Mouse (Mus musculus) large intestine, adult 2 months (tissue): ENCODE data around the gene Sec24b. TPM values are rescaled to one million over a fixed set of nuclear protein-coding genes. Genes with fewer than 3 reads are reported as not detected.

Experiments
- DNase-seq: peaks from one replicate; pipeline ENCODE4 v3.0.0-alpha.2; 2012; ENCODE audit warnings: low read depth, low spot score
- WGBS: fragments of 180-500 bp; shearing (Covaris S2); methylation state at CpG from one replicate; pipeline ENCODE4 v1.1.7; 2018; 5-methylcytosine and 5-hydroxymethylcytosine counted together
- polyA plus RNA-seq: library from polyadenylated mRNA; depleted of rRNA; stranded (reverse); fragments of >200 nt; gene quantifications from 2 replicates; pipeline ENCODE4 v1.2.3, GENCODE M21; 2012

Sec24b gene
- polyA plus RNA-seq, 1 experiment, result 27.0 TPM

DNA sequence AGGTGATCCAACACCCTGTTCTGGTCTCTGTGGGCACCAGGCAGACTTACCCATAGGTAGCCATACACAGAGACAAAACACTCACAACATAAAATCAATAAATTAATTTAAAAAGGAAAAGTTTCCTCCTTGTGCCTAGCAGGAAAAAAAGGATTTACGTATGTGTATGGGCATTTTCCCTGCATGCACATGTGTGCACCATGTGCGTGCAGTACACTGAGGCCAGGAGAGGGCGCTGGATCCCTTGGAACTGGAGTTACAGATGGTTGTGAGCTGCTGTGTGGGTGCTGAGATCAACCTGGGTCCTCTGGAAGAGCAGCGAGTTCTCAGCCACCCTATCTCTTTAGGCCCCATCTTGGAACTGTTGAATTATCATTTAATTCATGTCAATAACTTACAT is 76.0 kb downstream of the Sec24b start:
- DNase-seq, result no peak
- 94% methylated on average over 4 of the region's 4 CpGs for WGBS

DNA sequence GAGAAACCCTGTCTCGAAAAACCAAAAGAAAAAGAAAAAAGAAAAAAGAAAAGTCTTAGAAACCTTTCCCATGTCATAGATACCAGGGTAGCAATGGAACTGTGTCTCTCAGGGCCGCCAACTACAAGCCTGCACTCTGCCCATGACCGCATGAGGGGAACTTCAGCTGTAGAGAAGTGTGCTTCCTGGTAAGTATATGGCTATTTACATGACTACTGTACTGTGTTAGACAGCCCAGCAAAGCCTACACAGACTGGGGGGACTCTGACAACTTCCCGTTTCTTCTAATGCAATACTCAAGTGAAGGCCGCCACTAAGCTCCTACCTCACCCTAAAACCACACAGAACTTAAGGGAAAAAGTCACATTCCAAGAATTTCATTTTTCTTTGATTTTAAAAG is 76.6 kb downstream of the Sec24b start:
- DNase-seq, result no peak
- WGBS, result 91% methylated on average over 5 of the region's 5 CpGs

DNA sequence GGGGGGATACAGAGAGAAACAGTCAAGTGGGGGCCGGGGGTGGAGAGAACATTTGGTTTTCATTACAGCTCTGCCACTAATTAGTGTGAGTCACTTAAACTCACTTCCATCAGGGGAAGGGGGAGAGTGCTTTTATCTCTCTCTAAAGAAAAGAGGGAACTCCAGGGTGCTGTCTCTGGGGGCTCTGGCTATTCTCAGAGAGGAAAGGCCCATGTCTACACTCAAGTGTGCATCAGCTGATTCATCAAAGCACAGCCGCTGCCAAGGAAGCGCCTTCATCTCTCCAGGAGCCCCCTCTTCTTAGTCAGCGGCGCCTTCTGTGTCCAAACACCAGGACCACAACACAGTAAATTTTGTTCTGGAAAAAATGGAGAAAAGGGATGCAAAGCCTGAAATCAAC is 79.1 kb downstream of the Sec24b start:
- WGBS, result 78% methylated on average over 5 of the region's 5 CpGs
- DNase-seq, result no peak

DNA sequence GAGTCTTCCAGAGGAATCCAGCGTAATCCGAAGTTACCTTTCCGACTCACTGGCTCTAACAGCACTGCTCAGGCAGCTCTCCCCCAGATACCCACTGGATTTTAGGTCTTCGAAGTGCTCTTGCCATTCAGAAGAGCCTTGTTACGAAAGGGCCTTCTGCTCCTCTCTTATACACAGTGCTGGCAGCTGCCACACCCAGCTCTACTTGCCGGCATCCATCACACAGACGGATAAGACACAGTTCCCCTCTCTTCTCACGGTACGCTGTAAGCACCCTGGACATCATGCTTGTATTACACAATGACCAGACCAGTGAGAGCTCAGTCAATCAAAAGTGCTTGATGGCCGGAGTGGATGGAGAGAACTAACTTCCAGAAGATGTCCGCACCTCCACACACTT is 79.6 kb downstream of the Sec24b start:
- DNase-seq, result no peak
- 92% methylated on average over 11 of the region's 11 CpGs for WGBS

DNA sequence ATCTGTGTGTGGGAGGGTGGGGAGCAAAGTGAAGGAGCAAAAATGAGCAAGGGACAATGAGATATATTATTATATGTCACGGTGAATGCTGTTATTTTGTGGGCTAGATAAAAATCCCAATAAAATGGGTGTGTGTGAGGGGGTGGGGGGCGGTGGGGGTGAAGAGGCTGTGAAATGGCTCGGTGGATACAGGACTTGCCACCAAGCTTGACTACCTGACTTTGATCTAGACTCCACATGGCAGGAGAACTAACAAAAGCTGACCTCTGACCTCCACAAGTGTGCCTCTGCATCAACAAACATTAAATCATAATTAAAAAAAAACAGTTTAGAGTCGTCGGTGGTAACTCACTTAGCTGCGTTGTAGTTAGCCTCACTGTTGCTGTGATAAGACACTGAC is 81.8 kb downstream of the Sec24b start:
- WGBS, result 24% methylated on average over 6 of the region's 6 CpGs

DNA sequence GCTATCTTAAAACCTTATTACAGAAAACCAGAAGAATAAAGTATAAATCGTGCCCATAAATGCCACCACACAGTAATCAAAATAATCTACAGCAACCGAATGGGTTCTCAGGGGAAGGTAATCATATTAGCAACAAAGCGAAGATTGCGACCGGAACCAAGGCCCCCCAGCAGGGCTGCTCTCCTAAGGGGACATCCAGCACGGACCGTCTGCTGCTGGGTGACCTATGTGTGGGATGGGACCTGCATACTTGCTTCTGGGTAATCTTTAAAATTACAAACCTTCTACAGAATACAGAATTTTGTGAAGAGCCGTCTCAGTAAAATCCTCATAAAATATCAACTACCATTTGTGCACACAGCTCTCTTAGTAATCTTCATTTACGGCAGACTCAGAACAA is 82.6 kb downstream of the Sec24b start:
- 81% methylated on average over 9 of the region's 9 CpGs for WGBS
- DNase-seq, result no peak

More for the DNA sequence above, 81.8 kb downstream of the Sec24b start:
- DNase-seq, result no peak

DNA sequence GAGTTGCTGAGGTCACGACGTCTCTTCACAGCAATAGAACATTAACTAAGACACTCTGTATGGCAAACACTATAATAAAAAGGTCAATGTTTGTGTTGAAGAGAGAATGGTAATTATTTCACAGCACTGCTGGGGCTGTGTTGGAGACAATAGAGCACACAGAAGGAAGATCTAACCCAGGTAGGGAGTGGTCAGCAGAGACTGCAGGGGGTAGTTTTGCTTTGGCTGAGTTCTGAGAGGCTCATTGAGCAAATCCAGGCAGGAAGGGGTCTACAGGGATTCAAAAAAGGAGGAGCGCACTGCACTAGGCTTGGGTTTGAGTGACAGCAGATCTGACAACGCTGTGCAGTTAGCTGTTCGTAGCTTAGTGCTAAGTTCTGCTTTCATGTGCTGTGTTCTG is 85.0 kb downstream of the Sec24b start:
- DNase-seq, result no peak
- 82% methylated on average over 5 of the region's 5 CpGs for WGBS

DNA sequence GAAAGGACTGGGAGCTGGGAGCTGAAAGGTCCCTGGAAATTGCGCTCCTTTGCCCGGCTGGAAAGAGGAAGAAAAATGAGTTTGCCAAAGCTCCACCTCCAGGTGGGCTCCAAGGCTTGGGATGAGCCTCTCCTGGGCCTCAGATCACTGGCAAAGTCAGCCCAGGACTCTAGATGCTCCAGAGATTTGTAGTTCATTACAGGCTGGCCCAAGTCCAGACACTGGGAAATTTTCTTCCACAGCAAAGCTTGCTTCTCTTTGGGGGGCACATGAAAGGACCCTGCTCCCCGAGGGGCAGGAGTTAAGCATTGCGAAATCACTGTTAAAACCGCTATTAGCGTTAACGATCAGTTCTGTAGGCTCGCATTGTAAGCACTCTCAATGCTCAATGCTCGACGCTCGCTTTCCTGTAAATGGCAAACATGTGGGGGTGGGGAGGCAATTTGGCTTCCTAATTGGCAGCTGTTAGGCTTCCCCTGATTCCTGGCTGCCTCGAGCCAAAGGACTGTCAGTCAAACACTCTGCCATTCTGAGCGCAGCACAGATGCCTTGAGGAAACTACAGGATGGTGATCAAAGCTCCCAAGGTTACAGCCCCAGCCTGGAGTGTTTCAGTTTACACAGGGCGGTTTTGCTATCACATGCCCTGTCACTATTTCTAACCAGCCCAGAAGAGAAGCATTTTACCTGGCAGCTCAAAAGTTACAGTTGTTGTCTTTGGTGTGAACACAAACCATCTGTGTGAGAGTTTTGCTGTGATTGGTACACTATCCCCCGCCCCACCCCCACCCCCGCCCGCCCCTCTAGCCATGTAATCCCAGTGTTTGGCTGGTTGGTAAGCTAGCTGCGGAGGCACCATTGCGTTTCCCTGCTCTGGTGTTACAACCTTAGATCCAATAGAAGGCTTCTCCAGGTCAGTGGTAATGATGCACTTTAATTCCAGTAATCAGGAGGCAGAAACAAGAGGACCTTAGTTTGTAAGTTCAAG is 90.5 kb downstream of the Sec24b start:
- DNase-seq, result peak; percentile 50

DNA sequence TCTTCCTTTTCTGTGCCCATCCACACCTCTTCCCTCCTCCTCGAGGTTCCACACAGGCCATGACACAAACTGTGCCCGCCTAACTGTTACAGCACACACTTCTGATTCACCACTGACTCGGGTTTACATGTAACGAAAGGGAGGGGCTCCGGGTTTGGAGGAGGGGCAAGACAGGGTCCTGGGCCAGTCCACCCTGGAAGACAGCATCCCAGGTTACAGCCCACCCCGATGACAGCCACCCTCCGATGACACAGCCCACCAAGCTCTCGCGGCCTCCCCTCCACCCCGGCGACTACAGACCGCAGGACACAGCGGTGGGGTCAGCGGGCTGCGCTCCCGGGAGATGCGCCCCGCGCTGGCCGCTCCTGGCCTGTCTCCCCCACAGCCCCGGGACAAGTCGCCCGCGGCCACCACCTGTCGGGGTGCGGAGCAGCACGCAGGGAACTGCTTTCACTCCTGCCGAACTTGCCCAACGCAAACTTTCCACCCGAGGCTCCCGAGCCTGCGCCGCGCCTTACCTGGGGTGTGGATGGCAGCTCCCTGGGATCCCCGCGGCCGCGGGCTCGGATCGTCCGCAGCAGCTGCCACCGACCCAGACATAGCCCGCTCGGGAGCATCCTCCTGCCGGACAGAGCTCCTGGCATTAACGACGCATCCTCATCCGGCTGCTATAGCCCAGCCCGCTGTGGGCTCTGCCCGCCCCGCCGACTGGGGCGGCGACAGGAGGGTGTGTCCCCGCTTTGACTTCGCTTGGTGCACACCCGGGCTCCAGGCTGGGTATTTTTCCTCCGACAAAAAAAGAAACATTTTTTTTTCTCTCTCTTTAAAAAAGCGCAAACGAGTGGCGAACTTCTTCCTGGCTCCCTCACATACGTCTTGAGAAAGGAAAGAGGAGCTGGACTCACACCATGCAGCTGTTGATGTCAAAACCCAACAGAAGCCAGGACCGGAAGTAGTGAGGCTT is 91.6 kb downstream of the Sec24b start, which contains the start of gene Mcub:
TSS of gene Mcub (minus strand) at position 775 of the 964 bp plus-strand sequence.
- DNase-seq, result peak; percentile 25
- 1% methylated on average over 63 of the region's 63 CpGs for WGBS

More for the DNA sequence above, 90.5 kb downstream of the Sec24b start:
- WGBS, result 11% methylated on average over 19 of the region's 19 CpGs

DNA sequence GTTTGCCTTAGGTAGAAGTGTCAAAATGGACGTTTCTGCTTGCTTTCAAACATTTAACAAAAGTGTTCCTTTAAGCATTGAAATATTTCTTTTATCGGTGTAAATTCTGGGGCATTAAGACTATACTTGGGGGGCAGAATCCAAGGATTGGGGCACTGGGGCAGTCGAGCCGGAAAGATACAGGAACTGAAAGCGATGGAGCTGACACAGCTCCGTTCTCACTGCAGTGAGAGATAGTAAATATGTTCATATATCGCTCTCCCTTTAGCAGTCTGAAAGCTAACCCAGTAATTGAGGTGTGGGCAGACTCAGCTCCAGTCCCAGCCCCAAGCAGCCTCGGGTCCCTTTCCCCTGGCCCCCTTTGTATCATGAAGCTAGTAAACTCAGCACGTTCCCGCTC is 92.3 kb downstream of the Sec24b start:
- WGBS, result 55% methylated on average over 10 of the region's 10 CpGs
- DNase-seq, result no peak

DNA sequence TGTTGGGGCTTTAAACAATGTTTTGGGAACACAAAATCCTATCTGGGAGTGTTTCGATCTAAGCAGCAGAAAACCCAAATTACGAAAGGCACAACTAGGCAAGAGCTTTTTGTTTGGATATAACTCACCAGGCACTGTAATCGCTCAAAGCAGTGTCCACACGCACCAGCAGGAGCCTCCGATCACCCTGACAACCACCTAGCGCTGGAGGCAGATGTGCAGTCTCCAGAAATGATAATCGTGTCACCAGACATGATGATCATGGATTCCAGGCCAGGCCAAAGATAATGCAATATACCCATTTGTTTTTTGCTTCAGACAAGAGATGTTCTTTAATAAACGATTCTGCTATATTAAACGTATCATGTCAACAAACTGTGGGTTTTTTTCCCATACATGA is 93.5 kb downstream of the Sec24b start:
- 80% methylated on average over 9 of the region's 9 CpGs for WGBS
- DNase-seq, result no peak

DNA sequence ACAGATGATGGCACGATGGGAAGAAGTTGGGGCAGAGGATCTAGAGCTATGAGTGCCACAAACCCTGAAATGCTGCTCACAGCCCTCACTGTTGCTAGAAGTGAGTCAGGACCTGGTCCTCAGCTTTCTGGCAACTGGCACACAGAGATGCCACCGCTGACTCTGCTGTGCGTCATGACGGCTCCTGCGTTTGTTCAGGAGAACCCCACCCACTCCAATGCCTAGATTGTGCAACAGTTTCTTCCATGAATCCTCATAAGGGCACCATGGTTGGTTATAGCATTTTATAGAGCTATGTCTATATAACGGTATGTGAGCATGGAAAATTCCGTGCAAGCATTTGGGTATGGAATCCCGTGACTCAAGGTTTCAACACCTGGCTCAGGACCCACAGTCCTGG is 96.7 kb downstream of the Sec24b start:
- 58% methylated on average over 8 of the region's 8 CpGs for WGBS
- DNase-seq, result no peak

DNA sequence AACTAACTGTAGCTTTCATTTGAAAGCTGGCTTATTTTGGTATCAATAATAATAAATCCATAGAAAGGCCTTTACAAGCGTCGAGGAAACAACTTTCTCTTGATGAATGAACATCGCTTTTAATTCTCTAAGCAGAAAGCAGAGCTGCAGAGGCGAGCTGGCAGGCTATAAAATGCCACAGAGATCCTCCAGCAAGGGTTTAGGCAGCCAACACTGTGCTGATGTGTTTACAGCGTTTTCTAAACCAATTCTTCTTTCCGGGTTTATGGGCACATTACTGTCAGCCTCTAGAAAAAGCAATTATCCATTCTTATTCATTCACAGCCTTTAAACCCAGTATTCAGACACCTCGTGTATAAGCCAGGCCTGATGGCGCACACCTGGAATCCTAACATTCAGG is 98.8 kb downstream of the Sec24b start:
- no peak for DNase-seq
- 57% methylated on average over 8 of the region's 8 CpGs for WGBS

DNA sequence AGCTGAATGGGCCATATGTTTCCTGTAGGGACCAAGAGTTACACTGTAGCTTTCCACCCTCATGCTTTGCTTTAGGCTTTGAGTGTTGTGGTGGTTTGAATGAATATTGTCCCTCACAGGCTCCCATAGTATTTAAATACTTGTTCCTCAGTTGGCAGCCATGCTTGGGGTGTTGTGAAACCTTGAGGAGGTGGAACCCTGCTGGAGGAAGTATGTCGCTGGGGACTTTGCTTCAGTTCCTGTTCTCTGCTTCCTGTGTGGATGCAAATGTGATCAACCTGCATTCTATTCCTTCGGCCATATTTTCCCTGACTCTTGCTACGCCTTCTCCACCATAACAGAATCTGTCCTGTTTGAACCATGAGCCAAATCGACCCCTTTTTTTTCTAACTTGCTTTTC is 108.1 kb downstream of the Sec24b start:
- 87% methylated on average over 4 of the region's 4 CpGs for WGBS
- DNase-seq, result no peak

DNA sequence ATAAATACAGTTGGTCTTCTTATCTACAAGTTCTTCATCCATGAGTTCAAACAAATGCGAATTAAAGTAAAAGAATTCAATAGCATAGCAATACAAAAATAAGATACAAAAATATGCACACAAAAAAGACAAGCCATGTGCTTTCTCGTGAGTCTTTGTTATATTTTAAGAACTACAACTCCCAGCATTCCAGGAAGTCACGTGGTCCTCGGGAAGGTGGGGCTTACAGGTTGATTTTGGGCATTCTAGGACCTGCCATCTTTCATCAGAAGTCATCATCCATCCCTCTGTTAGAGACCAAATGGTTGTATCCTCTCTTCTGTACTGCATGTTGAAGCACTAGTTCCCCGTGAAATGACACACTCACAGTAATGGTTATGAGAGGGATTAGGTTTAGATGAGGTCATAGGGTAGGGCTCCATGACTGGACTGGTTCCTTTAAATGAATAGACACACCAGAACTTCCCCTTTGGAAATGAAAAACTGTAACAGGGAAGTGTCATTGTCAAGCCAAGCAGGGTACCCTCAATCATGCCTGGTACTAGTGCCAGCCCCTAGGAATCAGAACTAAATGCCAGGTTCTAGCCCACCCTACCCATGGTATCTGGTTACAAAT is 112.1 kb downstream of the Sec24b start:
- DNase-seq, result no peak
- WGBS, result 78% methylated on average over 5 of the region's 5 CpGs

DNA sequence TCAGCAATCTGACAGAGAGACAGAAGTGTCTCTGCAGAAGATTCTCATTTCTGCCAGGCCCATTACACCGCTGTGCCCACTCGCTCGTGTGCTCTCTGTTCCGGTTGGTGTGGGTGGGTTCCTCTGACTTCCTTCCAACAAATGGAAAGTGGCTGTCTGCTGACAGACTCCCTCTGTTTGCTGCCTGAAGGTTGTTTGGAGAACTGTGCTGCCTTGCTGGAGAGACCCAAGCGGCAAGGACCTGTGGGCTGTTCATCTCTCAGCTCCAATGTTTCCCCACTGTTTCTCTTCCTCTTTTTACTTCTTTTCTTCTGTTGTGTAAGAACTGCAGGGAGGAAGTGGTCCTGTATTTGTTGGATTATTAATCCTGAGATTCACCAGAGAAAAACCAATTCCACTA is 113.0 kb downstream of the Sec24b start:
- no peak for DNase-seq
- 84% methylated on average over 5 of the region's 5 CpGs for WGBS

DNA sequence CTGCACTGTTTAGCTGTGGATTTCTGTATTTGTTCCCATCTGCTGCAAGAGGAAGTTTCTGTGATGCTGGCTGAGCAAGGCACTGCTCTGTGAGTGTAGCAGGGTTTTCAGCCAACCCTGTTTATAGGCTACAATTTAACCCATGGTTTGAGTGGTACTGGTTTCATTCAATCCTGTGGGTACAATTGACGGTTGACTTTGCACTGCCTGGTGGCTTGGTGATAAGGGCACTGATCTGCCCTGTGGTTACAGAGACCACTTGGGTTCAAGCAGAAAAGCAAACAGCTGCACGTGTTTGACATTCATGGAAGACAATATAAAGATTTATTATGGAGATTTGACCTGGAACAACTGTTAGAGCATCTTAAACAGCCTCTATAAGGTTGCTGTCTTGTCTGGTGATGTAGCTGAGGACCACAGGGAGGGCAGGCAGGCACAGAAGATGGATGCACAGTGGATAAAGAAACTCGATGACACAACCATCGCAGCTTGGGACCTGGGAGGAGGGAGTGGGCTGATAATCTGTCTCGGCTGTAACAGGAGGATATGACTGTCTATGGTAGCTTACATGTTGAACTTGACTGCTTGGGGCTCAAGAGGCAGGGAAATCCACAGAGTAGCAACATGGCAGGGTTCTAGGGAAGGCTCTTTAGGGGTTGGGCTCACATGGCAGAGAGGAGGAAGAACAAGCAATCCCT is 115.0 kb downstream of the Sec24b start:
- no peak for DNase-seq
- WGBS, result 49% methylated on average over 5 of the region's 5 CpGs

DNA sequence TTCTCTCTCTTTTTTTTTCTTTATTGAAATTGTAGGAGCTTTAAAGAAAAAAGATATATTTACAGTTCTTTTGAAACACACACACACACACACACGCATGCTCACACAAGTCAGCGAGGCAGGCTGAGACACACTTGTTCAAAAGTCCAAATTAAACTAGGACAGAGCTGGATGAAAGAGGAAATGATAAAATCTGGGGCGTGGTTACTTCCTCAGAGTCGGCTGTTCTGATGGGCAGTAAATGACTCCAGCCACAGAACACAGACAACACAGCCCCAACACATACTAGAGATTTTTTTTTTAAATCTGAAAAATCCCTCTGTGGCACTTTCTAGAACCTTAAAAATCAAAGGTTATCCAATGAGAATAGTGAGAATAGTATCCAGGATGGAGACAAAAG is 117.5 kb downstream of the Sec24b start:
- no peak for DNase-seq
- WGBS, result 25% methylated on average over 4 of the region's 4 CpGs

DNA sequence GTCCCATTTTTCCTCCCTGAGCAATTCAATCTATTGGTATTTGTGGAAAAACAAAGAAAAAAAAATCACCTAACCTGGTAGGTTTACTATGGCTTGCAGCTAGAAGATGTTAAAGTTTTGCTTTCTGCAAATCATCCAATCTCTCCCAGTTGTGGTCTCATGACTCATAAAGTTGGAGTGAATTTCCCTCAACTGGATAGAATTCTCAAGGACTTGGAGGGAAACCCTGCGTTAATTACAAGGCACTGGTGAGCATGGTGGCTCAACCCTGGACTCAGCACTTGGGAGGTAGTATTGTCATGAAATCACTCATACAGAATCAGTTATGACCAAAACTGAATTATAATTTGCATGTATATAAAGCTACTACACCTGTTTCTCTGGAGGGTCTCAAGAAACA is 120.1 kb downstream of the Sec24b start:
- WGBS, result 83% methylated on average over 1 of the region's 1 CpGs
- no peak for DNase-seq
